Mouse (Mus musculus) myocyte (in vitro differentiated cells): ENCODE results near the gene Scn3b. TPM values are rescaled to one million over a fixed set of nuclear protein-coding genes. Genes with fewer than 3 reads are reported as not detected.
A peak's percentile ranks its signal among the peaks of the same experiment; 100 is the strongest.

ENCODE experiments used
- H3K27me3 ChIP-seq: one replicate; pipeline ENCODE4 v1.6.1; 2011; ENCODE audit not compliant: control insufficient read depth, insufficient read depth, insufficient read length
- H3K36me3 ChIP-seq: one replicate; pipeline ENCODE4 v1.6.1; 2011; ENCODE audit not compliant: control insufficient read depth, insufficient read depth
- H3K4me2 ChIP-seq: one replicate; pipeline ENCODE4 v1.6.1; 2011; ENCODE audit warnings: low read depth, control low read depth
- H3K4me3 ChIP-seq: one replicate; pipeline ENCODE4 v1.5.1; 2011; ENCODE audit warnings: mild to moderate bottlenecking, control low read depth, moderate library complexity
- H3K79me2 ChIP-seq: one replicate; pipeline ENCODE4 v1.6.1; 2011; ENCODE audit not compliant: control insufficient read depth, insufficient read depth
- H3ac ChIP-seq: one replicate; pipeline ENCODE4 v1.6.1; 2011; ENCODE audit not compliant: control insufficient read depth, insufficient read length
- CEBPB ChIP-seq: IDR thresholded peaks from 2 replicates; pipeline ENCODE4 v1.6.1; 2011; ENCODE audit warnings: mild to moderate bottlenecking, moderate library complexity; ENCODE audit not compliant: poor library complexity, insufficient read depth, severe bottlenecking
- E2F4 ChIP-seq: IDR thresholded peaks from one replicate; pipeline ENCODE4 v1.6.1; 2011; ENCODE audit warnings: mild to moderate bottlenecking, control low read depth, moderate library complexity; ENCODE audit not compliant: insufficient read depth
- MAX ChIP-seq: IDR thresholded peaks from one replicate; pipeline ENCODE4 v1.6.1; 2011; ENCODE audit warnings: low read depth, mild to moderate bottlenecking, control low read depth
- MYOD1 ChIP-seq, 3 experiments: IDR thresholded peaks; one replicate each; pipeline ENCODE4 v1.6.1; 2011; ENCODE audit warnings: control low read depth in 2 of 3, low read depth in 2 of 3, mild to moderate bottlenecking in 2 of 3, moderate library complexity in 1 of 3; ENCODE audit not compliant: insufficient read length in 2 of 3, control insufficient read depth in 1 of 3
- MYOG ChIP-seq, 3 experiments: IDR thresholded peaks; one replicate each; pipeline ENCODE4 v1.6.1; 2011; ENCODE audit warnings: control low read depth in 2 of 3, low read depth in 2 of 3, mild to moderate bottlenecking in 2 of 3; ENCODE audit not compliant: insufficient read length in 2 of 3, control insufficient read depth in 1 of 3, insufficient read depth in 1 of 3
- POLR2A ChIP-seq: IDR thresholded peaks from one replicate; pipeline ENCODE4 v1.6.1; 2011; ENCODE audit warnings: low read depth, mild to moderate bottlenecking, control low read depth, moderate library complexity; ENCODE audit not compliant: insufficient read length
- POLR2AphosphoS2 ChIP-seq: IDR thresholded peaks from one replicate; pipeline ENCODE4 v1.6.1; 2011; ENCODE audit warnings: low read depth, control low read depth; ENCODE audit not compliant: insufficient read length
- REST ChIP-seq: IDR thresholded peaks from one replicate; pipeline ENCODE4 v1.6.1; 2011; ENCODE audit warnings: mild to moderate bottlenecking, control low read depth, moderate library complexity; ENCODE audit not compliant: insufficient read depth, insufficient read length
- SRF ChIP-seq: IDR thresholded peaks from one replicate; pipeline ENCODE4 v1.6.1; 2011; ENCODE audit warnings: low read depth; ENCODE audit not compliant: control insufficient read depth, insufficient read length
- TCF12 ChIP-seq: IDR thresholded peaks from one replicate; pipeline ENCODE4 v1.6.1; 2011; ENCODE audit warnings: mild to moderate bottlenecking, control low read depth; ENCODE audit not compliant: poor library complexity, insufficient read depth, severe bottlenecking
- TCF3 ChIP-seq: IDR thresholded peaks from one replicate; pipeline ENCODE4 v1.6.1; 2011; ENCODE audit warnings: low read depth, control low read depth; ENCODE audit not compliant: insufficient read length
- USF1 ChIP-seq: IDR thresholded peaks from one replicate; pipeline ENCODE4 v1.6.1; 2011; ENCODE audit warnings: low read depth, mild to moderate bottlenecking, control low read depth, moderate library complexity
- polyA plus RNA-seq: library from polyadenylated mRNA; unstranded; fragments of >200 nt; fragmentation: generic; extraction: Trizol; gene quantifications from one replicate; pipeline ENCODE4 v1.2.1, GENCODE M21; 2012; ENCODE audit warnings: missing spikeins

Scn3b gene
- polyA plus RNA-seq, 1 experiment = 0.38 TPM

DNA sequence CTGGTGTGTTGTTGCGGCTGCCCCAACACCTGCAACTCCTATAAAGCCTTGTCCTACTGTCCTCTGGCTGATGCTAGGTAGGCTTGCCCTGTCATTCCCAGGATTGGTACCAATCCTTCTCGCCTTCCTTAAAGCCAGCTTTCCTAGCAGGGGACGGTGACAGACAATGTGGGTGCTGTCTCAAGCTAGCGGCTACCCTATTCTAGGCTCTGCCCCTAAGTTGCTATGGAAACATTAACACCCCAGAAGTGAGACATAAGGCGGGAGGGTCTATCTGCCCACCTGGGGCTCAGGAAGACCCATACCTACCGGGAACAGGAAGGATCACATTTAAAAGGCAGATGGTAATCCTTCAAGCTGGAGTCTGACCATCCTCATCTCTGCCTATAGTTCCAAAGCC, 54.8 kb downstream of the Scn3b start:
- TF ChIP-seq POLR2A = no peak
- TF ChIP-seq MYOD1 (IDR thresholded peaks at IDR 0.05; ENCODE audit: control insufficient read depth in 1 of 3, insufficient read length in 2 of 3, low read depth in 2 of 3) = no peak
- TF ChIP-seq MYOG (IDR thresholded peaks at IDR 0.05; ENCODE audit: control insufficient read depth in 1 of 3, insufficient read depth in 1 of 3, insufficient read length in 2 of 3, low read depth in 2 of 3) = no peak
- TF ChIP-seq POLR2AphosphoS2 = no peak
- TF ChIP-seq MAX = no peak
- TF ChIP-seq REST = no peak
- no peak for TF ChIP-seq TCF3
- TF ChIP-seq CEBPB = no peak
- TF ChIP-seq TCF12 = no peak
- no peak overlapping the region for H3ac ChIP-seq
- peaks cover 17% of the 10 kb centered on the region for H3K79me2 ChIP-seq
- H3K27me3 ChIP-seq = no peaks in the 10 kb centered on the region
- no peaks in the 10 kb centered on the region for H3K36me3 ChIP-seq
- no peak overlapping the region for H3K4me2 ChIP-seq
- H3K4me3 ChIP-seq = no peak overlapping the region

DNA sequence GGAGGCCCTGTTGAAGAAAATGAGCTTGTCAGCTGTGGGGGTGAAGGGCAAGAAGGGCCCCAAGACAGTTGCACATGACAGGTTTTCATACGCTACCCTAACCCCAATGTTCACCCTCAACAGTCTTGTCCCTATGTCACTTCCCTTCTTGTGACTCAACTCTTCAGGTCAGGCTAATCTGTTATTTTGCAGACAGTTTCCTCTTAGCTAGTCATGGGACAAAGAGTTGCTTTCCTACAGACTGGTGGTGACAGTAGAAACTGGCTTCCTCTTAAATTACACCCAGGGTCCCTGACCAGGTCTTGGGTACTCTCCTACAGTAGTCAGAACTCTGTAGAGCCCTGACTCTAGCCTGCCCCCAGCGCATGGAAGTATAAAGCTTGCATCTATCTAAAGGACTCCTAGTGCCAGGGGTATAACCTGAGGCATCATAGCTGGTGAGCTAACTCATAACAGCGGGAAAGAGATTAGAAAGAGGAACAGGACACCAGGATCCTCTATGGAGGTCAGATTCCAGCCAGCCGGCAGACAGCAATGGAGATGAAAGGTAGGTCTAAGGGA, 55.3 kb downstream of the Scn3b start:
- H3K4me2 ChIP-seq = no peak overlapping the region
- H3K27me3 ChIP-seq = no peaks in the 10 kb centered on the region
- TF ChIP-seq POLR2AphosphoS2 = no peak
- H3K79me2 ChIP-seq = peaks cover 12% of the 10 kb centered on the region
- no peaks in the 10 kb centered on the region for H3K36me3 ChIP-seq
- H3K4me3 ChIP-seq = no peak overlapping the region
- no peak overlapping the region for H3ac ChIP-seq

- Histone ChIP-seq H3K4me3 (no peak overlapping the region), H3K36me3 (no peaks in the 10 kb centered on the region), H3ac (no peak overlapping the region), H3K4me2 (no peak overlapping the region), H3K79me2 (peaks cover 7% of the 10 kb centered on the region), H3K27me3 (no peaks in the 10 kb centered on the region)
- TF ChIP-seq POLR2A = no peak
- no peak for TF ChIP-seq CEBPB
- TF ChIP-seq TCF3 = no peak
- no peak for TF ChIP-seq MYOD1 (IDR thresholded peaks at IDR 0.05; ENCODE audit: control insufficient read depth in 1 of 3, insufficient read length in 2 of 3, low read depth in 2 of 3)
- no peak for TF ChIP-seq USF1
- TF ChIP-seq SRF = no peak
- no peak for TF ChIP-seq E2F4
- TF ChIP-seq MAX = no peak
- no peak for TF ChIP-seq REST
- TF ChIP-seq MYOG (IDR thresholded peaks at IDR 0.05; ENCODE audit: control insufficient read depth in 1 of 3, insufficient read depth in 1 of 3, insufficient read length in 2 of 3, low read depth in 2 of 3) = no peak
- TF ChIP-seq TCF12 = no peak
- TF ChIP-seq POLR2AphosphoS2 = no peak
These were observed 55.8 kb downstream of the Scn3b start for GRCm38 (mm10) chr9:40324826-40325225.

GRCm38 (mm10) chr9:40326260-40326915, 57.4 kb downstream of the Scn3b start:
- no peak overlapping the region for H3K4me3 ChIP-seq
- no peak overlapping the region for H3K4me2 ChIP-seq
- no peak for TF ChIP-seq CEBPB
- no peak for TF ChIP-seq TCF12
- no peak for TF ChIP-seq TCF3
- H3ac ChIP-seq = no peak overlapping the region
- H3K27me3 ChIP-seq = no peaks in the 10 kb centered on the region
- no peaks in the 10 kb centered on the region for H3K36me3 ChIP-seq
- H3K79me2 ChIP-seq = no peaks in the 10 kb centered on the region

DNA sequence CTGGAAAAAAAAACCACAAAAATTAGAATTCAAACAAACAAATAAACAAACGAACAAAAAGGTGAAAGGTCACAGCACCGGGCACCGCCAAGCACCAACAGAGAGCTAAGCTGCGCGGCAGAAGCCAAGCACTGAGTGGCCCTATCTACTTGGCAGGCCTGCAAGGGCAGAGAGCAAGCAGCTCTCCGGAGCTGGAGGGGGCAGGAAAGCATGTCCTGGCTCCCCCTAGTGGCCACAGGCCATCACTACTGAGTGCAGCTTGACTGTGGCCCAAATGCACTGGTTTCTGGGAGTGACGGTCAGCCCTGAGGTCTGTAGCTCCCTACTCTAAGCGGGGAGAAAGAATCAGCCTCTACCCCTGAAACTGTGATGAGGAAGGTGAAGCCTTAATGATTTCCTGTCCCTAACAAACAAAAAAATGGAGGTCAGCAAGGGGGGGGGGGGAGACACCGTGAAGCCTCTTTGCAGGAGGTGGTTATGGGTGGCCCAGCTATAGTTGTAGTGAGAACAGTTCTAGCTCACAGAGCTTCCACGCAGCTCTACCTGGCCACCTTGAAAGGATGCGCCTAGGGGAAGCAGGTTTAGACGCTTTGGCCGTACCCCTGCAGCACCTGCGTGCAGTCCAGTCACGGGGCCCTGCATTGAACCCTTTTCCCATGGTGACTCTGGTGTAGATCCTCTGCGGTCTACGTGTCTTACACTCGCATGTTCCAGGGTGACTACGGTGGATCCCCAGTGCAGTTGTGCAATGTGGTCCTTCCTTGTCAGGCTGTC, 61.8 kb downstream of the Scn3b start:
- no peak overlapping the region for H3ac ChIP-seq
- TF ChIP-seq MYOD1 (IDR thresholded peaks at IDR 0.05; ENCODE audit: control insufficient read depth in 1 of 3, insufficient read length in 2 of 3, low read depth in 2 of 3) (peak in 1 of 3 experiments; percentile 58), CEBPB (no peak)
- H3K4me3 ChIP-seq = no peak overlapping the region
- no peaks in the 10 kb centered on the region for H3K36me3 ChIP-seq
- no peaks in the 10 kb centered on the region for H3K27me3 ChIP-seq
- no peaks in the 10 kb centered on the region for H3K79me2 ChIP-seq
- H3K4me2 ChIP-seq = no peak overlapping the region
